Mouse (Mus musculus) kidney, adult 11 months (tissue): ENCODE measurements at regions not wholly inside any gene's neighbourhood (a gene's known extent, or its start where the extent isn't known, plus 50 kb on each side); places are given as distances from the start of the nearest gene placed in this dataset.

Source experiments
- DNase-seq: peaks from one replicate; pipeline ENCODE4 v3.0.0; 2022

DNA sequence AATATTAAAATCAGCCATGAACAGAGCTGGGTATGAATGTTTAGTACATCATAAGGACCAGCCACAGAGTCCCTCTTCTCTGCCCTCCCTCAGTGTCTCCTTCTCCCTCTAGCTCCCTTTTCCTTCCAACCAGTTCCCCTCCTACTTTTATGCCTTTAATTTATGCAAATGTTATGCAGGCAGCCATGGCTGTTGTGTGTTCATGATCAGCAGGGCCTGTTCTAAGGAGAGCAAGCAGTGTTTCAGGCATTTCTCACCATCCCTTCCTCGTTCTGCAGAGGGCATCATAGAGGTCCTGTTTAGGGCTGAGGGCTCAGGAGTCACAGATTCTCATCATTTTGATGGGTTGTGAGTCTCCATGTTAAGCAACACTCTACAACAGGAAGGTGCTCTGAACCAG, 162.4 kb upstream of the Dkk2 start:
- DNase-seq, result no peak

DNA sequence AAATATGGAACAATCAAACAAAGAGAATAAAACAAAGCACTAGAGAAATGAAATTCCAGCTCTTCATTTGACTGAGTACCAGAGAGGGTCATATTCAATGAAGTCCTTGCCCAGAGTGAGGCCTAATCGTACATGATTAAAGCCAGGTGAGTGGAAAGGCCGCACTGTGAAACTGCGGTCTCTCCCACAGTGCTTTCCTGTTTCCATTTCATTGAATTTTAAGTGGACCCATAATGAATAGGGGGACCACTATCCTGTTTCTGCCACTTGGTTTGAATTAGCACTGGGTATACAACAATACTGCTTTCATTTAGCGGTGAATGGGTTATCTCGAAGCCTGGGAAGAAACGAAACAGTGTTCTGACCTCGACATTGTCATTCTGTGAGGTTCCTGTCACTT, 144.2 kb upstream of the Dkk2 start:
- DNase-seq, result no peak

DNA sequence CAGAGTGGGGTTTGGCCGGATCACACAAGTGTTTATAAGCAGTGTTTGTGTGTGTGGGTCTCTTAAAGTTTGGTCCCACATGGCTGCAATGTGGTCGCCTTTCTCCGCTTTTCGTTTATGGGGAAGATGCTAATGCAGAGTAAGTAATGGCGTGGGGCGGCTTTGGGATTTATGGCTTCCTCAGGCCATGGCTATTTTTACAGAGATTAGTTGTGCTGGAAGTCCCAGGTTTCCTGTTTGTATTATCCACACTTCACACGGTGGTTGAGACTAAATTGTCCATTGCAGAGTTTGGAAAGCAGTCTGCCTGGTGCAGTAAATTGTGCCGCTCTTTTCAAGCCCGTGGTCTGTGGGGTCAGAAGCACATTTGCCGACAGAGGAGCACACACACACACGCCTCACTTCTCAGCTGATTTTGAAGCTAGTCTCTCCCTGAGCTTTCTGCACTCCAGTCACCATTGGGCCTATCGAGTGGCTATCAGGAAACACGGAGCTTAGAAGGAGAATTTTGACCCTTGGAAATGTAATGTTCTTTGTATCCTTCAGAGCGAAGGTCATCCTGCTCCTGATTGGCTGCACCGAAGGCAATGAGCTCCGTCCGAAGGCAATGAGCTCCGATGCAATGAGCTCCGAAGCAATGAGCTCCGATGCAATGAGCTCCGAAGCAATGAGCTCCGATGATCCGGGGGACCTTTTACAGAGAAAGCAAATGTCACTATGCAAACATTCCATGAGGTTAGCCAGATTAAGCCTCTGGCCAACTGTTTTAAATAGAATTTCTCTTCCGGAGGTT, 142.9 kb upstream of the Dkk2 start:
- DNase-seq, result peak; percentile 29

DNA sequence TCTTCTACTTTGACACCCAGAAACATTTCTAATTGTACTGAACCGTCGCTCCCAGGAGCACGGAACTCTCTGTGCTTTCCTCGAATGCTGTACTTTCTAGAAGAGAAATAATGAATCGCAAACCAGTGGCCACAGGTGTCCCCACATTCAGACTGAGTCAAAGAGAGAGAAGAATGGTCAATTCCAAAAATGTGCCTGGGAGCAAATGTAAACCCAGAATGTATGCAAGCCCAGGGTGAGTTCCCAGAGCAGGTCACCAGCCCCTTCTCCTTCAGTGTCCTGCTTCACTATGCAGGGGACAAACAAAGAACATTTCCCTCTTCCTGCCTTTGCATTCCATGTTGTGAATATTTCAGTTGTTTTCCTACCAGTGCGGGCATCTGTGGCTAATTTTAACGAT, 141.7 kb upstream of the Dkk2 start:
- DNase-seq, result no peak

DNA sequence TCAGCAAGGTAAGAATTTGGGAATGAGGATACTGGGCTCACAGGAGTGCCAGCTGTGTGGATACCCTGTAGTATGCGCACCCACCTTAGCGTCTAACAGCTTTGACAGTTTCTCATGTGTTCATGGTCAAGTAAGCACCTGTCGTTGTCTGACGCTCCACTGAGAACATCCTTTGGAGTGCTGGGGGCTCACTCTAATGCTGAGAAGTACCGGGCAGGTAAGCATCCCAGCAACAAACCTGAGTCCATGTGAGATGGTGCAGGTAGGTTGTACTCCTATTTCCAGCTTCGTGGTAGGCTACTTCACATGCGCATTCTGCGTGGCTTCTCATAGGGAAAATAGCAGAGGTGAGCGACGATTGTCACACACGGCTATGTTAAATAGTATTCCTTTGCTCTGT, 129.3 kb upstream of the Dkk2 start:
- no peak for DNase-seq

DNA sequence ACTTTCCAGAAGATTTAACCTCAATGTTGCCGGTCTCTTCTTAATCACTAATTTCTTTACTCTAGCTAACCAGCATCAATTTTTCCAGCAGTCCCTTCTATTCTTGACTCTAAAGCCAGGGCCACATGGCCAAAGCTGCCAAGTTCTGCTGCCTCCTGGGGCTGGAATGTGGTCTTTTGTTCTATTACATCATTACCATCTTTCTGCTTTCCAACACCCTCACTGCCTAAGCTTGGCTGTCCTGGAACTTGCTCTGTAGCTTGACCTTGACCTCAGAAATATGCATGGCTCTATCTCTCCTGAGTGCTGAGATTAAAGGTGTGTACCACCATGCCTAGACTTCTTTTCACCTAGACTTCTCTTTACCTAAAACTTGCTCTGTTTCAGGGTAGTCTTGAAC, 124.5 kb upstream of the Dkk2 start:
- DNase-seq, result no peak

DNA sequence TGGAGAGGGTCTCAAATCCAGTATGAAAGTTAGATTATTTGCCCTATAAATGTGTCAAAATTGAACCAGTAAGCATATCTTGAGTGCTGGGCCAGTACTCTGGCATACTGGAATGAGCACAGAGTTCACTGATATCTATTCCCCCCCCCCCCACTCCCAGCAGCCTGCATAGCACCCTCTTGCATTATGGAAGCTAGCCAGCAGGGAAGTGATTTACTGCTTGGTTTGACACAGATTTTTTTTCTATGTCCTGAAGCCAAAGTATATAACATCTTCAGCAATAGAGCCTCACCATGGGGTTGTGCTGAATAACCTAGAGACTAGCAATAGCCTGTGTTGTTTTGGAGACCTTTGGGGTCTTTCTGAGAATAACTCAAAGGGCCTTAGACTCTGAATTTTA, 123.5 kb upstream of the Dkk2 start:
- DNase-seq, result no peak

DNA sequence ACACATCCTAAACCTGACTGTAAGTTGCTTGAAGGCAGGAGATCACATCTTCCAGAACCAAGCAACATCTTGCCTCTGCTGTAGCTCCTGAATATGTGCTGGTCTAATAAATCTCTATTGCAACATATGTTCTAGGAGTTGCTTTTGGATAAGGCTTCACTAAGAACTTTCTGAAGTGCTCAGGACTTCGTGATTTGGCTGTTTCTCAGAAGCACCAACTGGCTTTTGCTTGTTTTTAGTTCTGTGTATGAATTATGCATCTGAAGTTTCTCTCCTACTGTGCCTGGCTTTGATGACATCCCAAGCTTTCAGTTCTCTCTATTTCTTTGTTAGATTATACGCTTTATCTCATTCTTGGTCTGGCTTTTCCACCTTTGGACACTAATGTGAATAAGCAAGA, 122.2 kb upstream of the Dkk2 start:
- DNase-seq, result no peak

DNA sequence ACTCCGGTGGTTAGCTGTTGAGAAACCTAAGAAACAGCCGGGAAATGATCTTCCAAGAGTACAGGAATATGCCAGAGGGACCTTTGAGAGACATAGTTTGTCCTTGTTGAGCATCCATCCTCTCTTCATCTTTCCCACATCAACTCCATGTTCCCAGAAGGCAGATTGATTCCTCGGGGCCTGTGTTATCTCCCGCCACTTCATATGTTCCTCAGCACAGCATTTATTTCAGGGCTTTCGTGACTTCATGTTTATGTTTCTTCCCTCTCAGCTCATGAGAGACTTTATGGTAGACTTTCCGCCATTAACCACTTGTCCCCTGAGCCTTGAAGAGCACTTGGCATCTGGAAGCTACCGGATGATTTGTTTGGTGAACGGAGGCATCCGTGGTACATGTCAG, 120.1 kb upstream of the Dkk2 start:
- no peak for DNase-seq

DNA sequence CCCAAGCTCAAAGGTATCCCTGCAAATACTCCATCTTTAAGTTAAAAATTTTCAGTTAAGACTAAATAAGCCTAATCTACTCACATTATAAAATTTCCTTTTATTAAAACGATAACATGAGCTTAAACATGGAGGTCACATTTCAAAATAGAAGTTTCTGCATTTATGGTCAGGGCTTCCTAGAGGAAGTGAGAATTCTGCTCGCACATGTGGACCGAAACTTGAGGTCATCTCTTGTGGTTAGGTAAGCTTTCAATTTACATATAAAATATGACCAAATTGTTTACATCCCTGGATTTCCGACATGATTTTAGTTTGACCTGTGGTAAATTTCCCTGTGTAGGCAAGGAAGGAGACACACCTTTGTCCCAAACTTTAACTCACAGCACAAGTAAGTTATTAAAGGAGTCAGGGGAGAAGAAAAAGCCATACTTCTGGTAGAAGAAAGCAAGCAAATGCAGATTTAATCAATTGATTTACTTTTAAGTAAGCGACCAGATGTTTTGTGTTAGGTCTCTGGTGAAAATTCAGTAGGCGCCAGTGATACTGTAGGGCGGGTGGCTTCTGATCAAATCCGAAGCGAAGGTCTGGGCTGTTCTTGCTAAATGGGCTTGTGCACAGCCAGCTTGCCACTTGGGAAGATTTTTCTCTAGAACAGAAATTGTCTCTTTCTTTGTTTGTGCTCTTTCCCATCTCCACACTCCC, 119.5 kb upstream of the Dkk2 start:
- DNase-seq, result no peak

DNA sequence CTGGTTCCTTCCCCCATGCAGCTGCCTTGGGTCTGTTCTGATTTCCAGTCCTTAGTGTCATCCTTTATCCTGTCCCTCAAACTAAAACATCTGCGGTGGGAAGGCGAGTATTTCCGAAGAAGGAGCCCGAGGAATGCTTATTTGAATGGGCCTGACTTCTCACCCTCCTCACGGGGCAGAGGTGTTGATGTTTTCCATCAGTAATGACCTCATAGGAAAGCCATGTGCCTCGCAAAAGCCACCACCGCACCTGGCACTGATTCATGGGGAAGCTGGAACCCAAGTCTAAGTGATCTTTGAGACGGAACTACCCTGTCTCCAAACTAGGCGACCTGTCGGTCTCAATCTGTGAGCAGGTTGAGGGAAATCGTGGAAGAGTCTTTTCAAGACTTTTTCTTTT, 117.8 kb upstream of the Dkk2 start:
- no peak for DNase-seq

DNA sequence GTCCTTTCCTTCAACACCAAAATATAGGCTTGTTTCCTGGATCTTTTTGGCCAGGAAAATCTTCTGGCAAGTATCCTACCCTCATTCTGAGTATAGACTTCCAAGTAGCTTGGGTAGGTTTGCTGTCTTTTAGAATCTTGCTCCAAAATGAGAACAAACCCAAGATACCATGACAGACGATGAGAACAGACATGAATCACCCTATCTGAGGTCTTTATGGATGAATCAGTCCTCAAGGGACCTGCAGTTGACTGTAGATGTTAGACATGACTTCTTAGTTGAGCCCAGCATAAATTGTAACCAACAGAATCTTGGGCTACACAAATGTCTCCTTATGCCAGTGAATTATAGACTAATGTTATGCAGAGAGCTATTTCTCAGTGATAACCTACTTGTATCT, 114.3 kb upstream of the Dkk2 start:
- DNase-seq, result no peak

DNA sequence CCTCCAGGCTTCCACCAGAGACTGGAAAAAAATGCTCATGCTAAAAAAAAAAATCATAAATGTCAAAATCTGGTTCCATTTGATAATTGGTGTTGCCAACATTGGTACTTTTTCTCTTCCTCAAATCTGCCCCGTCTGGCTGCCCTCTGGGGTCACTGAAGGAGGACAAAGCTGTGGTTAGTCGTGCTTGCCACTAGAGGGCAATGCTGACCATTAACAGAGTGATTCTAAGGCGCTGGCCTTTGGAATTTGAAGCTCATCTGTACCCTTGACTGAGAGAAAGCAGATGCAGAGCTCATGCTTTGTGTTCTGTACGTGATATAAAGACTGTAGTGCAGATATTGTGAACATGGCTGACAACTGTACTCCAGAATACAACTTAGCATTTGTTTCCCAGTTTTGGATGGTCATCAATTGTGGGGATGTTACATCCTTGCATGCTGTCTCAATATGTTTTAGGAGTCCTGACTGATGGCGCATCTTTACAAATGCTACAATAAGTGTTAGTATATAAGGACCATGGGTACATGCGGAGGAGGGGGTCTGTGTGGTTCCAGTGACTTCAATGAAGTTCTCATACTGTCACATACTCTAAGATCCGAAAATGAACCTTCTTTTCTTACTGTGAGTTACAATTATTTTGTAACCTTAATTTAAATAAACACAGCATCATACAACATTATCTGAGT, 109.0 kb upstream of the Dkk2 start:
- DNase-seq, result peak; percentile 34

DNA sequence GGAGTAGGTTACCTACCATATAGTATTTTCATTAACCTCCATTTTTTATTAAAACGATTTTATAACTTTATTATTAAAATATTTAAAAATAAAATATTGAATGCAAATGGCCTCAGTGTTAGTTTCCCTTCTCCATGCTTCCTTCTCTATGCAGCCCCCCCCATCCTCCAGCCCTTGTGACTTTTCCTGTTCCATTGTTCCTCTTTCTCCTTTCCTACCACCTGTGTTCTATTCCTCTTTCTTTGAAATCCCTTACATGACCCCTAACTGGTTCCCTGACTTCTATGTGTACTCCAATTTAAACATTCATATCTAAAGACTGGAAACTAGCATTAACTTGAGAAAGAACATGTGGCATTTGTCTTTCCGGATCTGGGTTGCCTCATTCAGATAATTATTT, 101.8 kb upstream of the Dkk2 start:
- DNase-seq, result no peak

DNA sequence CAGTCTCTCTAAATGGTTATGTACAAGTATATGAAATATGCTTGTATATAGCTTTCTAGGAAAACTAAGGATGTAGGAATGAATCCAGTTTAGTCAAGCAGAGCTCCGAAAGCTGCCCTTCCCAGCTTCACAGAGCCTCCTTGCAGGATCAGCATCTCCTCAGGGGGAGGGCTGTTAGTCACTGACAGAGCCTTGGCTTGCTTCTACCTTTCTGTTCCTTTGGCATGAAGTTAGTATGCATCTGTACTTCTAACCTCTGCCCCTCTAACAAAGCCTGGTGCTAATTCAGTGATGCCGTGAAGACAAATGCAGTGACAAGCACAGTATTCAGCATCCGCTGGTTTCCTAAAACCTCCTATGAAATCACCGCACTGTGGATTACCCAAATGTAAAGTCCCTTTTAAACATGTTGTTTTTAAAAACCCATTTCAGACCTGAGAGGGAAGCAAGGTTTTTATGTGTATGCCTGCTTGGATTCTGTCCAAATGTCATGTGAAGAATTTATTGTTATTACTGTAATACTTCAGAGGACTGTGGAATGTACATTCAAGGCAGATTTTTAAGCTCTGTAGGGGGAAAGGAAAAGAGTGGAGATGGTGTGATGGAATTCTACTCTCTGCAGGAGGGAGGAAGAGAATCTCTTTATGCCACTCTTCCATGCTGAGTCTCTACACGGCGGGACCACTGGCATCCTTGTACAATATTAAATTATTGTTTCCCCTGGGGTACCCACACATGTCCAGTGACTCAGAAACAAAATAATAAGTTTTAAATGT, 86.1 kb upstream of the Dkk2 start:
- DNase-seq, result no peak

DNA sequence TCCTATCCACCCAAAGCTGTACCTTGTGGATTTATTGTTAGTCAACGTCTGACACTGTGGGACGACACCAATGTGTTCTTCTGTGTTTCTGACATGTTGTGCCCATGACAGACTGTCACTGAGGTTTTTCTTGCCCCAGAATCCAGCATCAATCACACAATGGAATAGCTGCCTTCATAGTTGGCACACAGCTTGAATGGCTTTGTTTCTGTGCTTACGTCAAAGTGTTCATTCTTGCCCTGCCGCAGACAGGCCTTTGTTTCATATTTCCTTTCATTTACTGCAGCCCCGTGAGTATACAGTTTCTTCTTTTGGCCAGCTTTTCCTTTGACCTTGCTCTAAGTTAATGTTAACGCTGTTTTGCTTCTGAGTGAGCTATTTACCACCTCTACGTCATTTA, 78.9 kb upstream of the Dkk2 start:
- no peak for DNase-seq

DNA sequence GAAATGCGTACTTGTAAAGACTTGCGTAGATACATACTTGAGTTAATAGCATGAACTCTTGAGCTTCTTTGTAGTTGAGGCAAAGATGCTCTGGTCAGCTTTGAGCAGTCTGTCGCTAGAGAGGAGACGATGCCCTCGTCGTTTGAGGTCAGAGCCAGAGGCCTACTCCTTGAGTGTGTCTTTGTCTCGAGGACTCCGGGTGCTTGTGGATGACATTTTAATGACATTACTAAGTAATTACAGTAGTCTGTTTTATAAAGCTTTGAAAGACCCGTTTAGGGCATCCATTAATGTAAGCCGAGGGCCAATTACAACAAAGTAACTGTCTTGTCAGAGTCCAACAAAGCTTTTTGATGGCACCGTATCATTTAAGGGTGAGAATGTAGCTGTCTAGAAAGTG, 78.2 kb upstream of the Dkk2 start:
- no peak for DNase-seq

DNA sequence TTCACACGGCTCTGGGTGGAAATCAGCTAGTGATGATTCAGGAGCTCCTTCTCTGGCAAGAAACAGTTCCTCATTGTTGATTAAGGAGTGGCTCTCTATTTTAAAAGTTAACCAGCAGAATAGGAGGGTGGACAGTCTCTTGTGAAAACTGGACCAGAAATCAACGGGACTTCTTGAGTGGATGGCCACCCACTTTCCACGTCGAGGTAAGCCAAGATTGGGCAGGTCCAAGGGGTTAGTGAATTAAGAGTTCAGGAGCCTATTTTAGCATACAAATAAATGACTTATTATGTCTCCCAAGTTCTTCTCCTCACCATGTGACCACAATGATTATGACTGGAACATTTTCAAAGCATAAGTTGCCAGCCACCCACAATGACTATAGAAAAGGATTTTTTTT, 77.7 kb upstream of the Dkk2 start:
- peak; percentile 2 for DNase-seq

DNA sequence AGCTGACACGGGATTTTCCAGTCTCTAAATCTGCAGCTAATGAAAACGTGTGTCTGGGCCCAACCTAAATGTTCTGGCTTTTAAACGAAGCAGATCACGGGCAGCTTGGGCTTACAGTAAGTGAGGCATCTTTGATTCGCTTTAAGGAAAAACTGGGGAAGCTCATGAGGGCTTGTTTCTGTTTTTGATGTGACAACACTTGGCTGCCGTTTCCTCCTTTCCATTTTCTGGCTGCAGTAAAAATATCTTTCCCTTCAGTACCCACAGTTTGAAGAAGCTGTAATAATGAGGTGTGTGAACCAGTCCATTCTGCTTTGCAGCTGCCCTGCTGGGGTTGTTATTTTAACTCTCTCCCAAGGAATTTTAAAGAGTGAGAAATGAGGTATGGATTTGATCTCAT, 69.9 kb upstream of the Dkk2 start:
- no peak for DNase-seq

DNA sequence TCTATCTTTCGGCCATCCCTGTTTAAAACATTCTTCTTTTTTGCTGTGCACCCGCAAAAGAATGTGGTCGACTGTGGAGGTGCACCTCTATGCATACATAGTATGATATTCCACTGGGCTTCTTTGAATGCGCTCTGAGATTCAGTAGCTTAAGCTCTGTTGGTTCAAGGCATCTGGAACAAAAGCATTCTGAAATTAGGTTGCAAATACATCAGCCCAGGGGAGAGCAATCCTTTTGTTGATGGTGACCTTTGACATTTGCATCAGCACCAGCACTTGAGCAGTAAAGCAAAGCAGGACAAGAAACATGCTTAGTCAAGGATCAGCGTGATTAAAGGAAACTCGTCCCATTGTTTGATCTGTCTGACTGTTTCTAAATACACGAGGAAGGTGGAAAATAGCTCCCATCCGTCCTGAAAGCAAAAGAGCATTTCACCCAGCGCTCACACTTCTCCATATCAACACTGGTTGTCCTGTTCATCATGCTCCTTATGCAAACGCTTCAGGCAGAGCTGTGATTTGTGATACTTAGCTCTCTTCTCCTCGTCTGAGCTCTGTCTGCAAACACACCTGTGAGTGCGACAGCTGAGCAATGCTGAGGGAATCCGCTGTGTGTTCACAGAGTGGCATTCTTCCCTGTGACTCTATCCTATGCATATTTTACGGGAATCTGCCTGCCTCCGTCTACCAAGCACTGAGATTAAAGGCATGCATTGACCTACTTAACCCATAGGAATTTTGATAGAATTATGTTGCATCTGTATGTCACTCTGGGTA, 67.4 kb upstream of the Dkk2 start:
- DNase-seq, result no peak

DNA sequence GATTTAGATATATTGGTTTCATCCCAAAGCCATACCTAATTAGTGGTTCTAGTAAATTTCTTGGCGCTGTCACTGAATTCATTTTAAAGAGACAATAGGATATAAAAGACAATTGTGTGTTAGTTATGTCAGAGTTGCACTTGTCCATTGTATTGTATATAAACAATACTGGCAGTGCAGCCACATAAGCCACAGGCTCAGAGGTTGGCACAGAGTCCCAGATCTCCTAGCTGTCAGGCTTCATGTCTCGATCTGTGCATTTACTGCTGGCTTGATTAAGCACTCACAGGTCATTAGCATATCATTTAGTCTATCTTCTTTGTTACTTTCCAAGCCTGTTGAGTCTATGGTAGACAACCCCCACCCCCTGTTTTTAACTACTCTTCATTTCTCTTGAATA, 66.6 kb upstream of the Dkk2 start:
- DNase-seq, result no peak

DNA sequence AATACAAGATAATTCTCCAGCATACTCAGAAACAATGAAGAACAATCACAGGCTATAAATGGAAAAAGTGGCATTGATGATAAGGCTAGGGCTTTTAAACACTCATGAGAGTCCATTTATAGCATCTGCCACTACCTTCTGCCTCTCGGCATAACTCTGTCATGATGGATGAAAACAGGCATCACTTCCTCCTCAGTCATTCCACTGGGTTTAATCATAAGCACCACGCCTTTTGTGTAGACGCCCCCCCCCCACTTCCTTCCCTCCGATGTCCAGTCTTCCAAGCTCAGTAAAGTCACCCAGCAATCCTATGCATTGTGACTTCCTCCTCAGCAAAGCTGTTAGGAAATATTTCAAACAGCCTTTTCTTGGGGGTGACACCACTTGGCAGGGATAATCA, 63.1 kb upstream of the Dkk2 start:
- no peak for DNase-seq

DNA sequence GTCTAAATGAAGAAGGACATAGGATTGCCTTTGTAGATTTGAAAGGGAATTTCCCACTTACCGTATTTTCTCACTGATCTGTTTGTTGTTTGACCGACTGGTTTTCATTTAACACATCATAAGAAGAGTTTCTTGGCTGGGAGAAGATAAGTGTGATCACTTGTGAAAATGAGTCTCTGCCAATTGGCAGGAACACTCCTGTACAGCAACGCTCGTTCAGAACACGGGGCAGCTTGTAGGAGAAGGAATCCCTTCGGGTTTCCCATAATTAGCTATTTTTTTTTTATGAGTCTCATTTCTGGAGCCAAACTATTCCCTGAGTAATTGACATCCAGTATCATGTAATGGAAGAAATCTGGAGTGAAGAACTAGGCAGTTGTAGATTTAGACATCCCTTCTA, 61.8 kb upstream of the Dkk2 start:
- no peak for DNase-seq
